Mouse (Mus musculus) lung, postnatal 0 days (tissue): ENCODE results near the gene Ube4a. TPM values are rescaled to one million over a fixed set of nuclear protein-coding genes. Genes with fewer than 3 reads are reported as not detected.

Experiments
- ATAC-seq: fragments of 200-750 bp; cut with Nextera tagmentation; 2 replicates; pipeline ENCODE4 v1.8.0; 2017; ENCODE audit warnings: moderate library complexity
- DNase-seq: peaks from one replicate; pipeline ENCODE4 v3.0.0-alpha.2; 2016; ENCODE audit warnings: low spot score
- H3K27ac ChIP-seq: fragments of 300-500 bp; sonication (generic); 2 replicates; pipeline ENCODE4 v1.5.1; 2014; ENCODE audit warnings: antibody characterized with exemption, mild to moderate bottlenecking, low read length, mixed read lengths
- H3K27me3 ChIP-seq: fragments of 300-500 bp; sonication (generic); replicated peaks from 2 replicates; pipeline ENCODE4 v1.6.1; 2014; ENCODE audit warnings: low read length, mixed read lengths; ENCODE audit not compliant: insufficient read depth
- H3K36me3 ChIP-seq: fragments of 300-500 bp; sonication (generic); 2 replicates; pipeline ENCODE4 v1.6.1; 2014; ENCODE audit warnings: low read length, mixed read lengths; ENCODE audit not compliant: insufficient read depth
- H3K4me1 ChIP-seq: fragments of 300-500 bp; sonication (generic); 2 replicates; pipeline ENCODE4 v1.6.1; 2014; ENCODE audit warnings: antibody characterized with exemption, low read depth, low read length, mixed read lengths; ENCODE audit not compliant: insufficient read depth
- H3K4me2 ChIP-seq: fragments of 300-500 bp; sonication (generic); replicated peaks from 2 replicates; pipeline ENCODE4 v1.6.1; 2014; ENCODE audit warnings: low read depth, mild to moderate bottlenecking, low read length, moderate library complexity, mixed read lengths
- H3K4me3 ChIP-seq: fragments of 300-500 bp; sonication (generic); 2 replicates; pipeline ENCODE4 v1.5.1; 2014; ENCODE audit warnings: low read depth, low read length
- H3K9ac ChIP-seq: fragments of 300-500 bp; sonication (generic); replicated peaks from 2 replicates; pipeline ENCODE4 v1.6.1; 2014; ENCODE audit warnings: low read depth, mild to moderate bottlenecking
- H3K9me3 ChIP-seq: fragments of 300-500 bp; sonication (generic); 2 replicates; pipeline ENCODE4 v1.6.1; 2016; ENCODE audit warnings: low read length, mixed read lengths
- CTCF ChIP-seq: IDR thresholded peaks from 2 replicates; pipeline ENCODE4 v1.5.1; 2016; ENCODE audit warnings: antibody characterized with exemption, mild to moderate bottlenecking
- EP300 ChIP-seq: IDR thresholded peaks from 2 replicates; pipeline ENCODE4 v1.6.1; 2016; ENCODE audit warnings: antibody characterized with exemption, mild to moderate bottlenecking, control low read depth
- WGBS: fragments of 180-500 bp; shearing (Covaris S2); extraction: QIAGEN DNeasy Blood & Tissue Kit; methylation state at CpG from one replicate; pipeline ENCODE4 v1.1.7; 2014; 5-methylcytosine and 5-hydroxymethylcytosine counted together
- polyA plus RNA-seq: library from polyadenylated mRNA; unstranded; fragments of >200 nt; fragmentation: Nextera tagmentation; extraction: Ambion mirVana; gene quantifications from 2 replicates; pipeline ENCODE4 v1.2.1, GENCODE M21; 2015

The Ube4a gene
- 12.9 and 13.2 TPM in 2 replicates for polyA plus RNA-seq

DNA sequence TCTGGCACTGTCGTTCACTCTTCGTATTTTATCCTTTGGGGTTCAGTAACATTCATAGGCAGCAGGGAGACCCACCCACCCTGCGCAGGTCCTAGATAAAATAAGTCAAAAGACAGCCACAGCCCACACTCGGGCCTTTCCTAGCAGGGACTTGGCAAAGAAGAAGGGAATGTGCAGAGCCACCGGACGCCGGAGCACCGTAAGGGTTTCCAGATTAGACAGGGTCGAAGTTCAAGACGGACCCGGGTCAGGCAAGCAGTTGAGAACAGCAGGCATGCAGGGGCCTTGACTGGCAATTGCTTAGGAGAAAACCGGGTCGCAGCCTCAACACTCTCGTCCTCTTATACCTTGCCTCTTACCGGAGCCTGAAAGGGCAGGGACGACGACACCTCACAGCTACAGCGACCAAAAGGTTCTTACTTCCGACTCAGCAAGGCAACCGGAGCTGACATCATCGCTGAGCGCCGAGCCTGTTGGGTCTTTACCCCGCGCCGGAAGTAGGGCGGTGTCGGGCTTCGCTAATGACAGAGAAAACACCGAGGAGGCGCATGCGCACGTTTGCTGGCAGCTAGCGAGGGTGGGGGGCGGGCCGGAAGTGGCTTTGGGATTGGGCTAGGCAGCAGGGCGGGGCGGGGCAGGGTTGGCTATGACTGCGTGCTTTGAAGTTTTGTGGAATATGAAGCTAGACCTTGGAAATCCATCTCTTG, at the start of gene Ube4a:
Gene Ube4a (minus strand): TSS at position 475 of the 707 bp plus-strand sequence.
- peak within 1 kb of the TSS; percentile 82 for H3K4me2 ChIP-seq

DNA sequence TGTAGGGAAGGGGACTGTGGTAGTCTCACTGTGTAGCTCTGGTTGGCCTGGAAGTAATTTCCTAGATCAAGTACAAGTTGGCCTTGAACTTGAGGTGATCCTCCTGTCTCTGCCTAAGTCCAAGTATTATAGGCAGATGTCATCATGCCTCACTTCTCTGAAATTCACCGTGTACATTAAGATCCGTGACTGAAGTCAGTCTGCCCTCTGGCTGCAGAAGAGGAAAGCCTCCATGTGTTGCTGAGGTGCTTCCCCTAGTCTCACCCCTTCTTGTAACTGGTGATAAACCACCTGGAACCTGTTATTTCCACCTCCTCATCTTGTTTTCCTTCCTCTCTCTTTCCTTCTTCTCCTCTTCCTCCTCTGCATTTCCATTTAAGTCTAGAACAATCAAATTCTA, 49.5 kb upstream of the Ube4a start:
- Histone ChIP-seq H3K4me2 (no peak overlapping the region), H3K36me3 (no peaks in the 10 kb centered on the region), H3K4me3 (no peak overlapping the region), H3K27me3 (no peaks in the 10 kb centered on the region), H3K9ac (no peak overlapping the region), H3K9me3 (no peaks in the 10 kb centered on the region), H3K4me1 (no peaks in the 10 kb centered on the region), H3K27ac (no peak overlapping the region)
- TF ChIP-seq EP300: no peak
- TF ChIP-seq CTCF: no peak
- DNase-seq (no peak), ATAC-seq (no peak)
- WGBS: 32% methylated on average over 2 of the region's 2 CpGs

More for the DNA sequence above, at the start of gene Ube4a:
- Histone ChIP-seq H3K4me3 (peak within 1 kb of the TSS; percentile 84), H3K4me1 (peaks cover 7% of the 10 kb centered on the region; the same call in 1 of the 2 replicates), H3K36me3 (no peaks in the 10 kb centered on the region; the same call in 1 of the 2 replicates), H3K9me3 (no peaks in the 10 kb centered on the region), H3K27me3 (no peaks in the 10 kb centered on the region), H3K9ac (peak within 1 kb of the TSS; percentile 90), H3K27ac (peak within 1 kb of the TSS; percentile 83)
- ATAC-seq: peak; percentile 98
- no peak for TF ChIP-seq CTCF
- no peak for TF ChIP-seq EP300
- under 1% methylated on average over 39 of the region's 39 CpGs for WGBS
- peak; percentile 98 for DNase-seq

DNA sequence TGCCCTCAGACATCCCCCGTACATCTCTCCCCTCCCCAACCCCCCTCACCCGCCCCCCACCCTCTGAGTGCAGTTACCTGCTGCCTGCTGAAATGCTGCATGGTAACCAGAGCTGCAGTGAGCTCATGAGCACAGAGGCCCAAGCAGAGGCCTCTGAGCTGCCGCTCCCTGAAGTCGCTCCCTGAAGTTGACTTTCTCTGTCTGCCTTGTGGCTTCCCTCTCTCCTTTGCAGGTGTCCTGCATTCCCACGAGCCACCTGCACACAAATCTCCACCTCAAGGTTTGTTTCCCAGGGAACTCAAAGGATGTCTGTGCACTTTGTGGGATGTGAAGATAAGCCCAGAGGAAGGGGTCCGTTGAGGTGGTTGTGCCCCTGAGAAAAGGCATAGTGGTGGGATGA, 45.9 kb upstream of the Ube4a start:
- Histone ChIP-seq H3K27ac (no peak overlapping the region), H3K9ac (no peak overlapping the region), H3K36me3 (no peaks in the 10 kb centered on the region), H3K4me3 (no peak overlapping the region), H3K9me3 (no peaks in the 10 kb centered on the region), H3K27me3 (no peaks in the 10 kb centered on the region), H3K4me1 (no peaks in the 10 kb centered on the region), H3K4me2 (no peak overlapping the region)
- no peak for TF ChIP-seq EP300
- no peak for TF ChIP-seq CTCF
- ATAC-seq: no peak
- WGBS: 34% methylated on average over 6 of the region's 6 CpGs
- no peak for DNase-seq

DNA sequence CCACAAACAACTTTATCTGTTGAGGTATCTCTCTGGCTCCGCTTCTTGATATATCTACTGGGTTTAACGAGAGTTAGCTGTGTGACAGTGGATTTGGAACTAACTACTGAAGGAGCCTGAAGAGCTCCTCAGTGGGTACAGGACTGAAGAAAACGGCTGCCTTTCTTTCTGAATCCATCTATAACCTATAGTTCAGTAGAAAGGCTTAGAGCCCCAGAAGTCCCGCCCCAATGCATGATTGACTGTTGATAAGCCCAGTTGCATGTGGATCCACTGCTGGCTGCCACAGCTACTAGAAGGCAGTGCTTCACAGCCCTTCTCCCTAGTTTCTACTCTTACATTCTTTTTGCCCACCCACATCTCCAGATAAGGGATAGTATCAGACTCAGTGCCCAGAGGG, 45.1 kb upstream of the Ube4a start:
- H3K9me3 ChIP-seq: no peaks in the 10 kb centered on the region
- no peak overlapping the region for H3K27ac ChIP-seq
- H3K4me1 ChIP-seq: no peaks in the 10 kb centered on the region
- H3K36me3 ChIP-seq: no peaks in the 10 kb centered on the region
- H3K9ac ChIP-seq: no peak overlapping the region
- no peaks in the 10 kb centered on the region for H3K27me3 ChIP-seq
- TF ChIP-seq EP300 (no peak), CTCF (no peak)
- H3K4me3 ChIP-seq: no peak overlapping the region
- no peak overlapping the region for H3K4me2 ChIP-seq
- 59% methylated on average over 4 of the region's 4 CpGs for WGBS
- no peak for ATAC-seq
- peak; percentile 11 for DNase-seq

DNA sequence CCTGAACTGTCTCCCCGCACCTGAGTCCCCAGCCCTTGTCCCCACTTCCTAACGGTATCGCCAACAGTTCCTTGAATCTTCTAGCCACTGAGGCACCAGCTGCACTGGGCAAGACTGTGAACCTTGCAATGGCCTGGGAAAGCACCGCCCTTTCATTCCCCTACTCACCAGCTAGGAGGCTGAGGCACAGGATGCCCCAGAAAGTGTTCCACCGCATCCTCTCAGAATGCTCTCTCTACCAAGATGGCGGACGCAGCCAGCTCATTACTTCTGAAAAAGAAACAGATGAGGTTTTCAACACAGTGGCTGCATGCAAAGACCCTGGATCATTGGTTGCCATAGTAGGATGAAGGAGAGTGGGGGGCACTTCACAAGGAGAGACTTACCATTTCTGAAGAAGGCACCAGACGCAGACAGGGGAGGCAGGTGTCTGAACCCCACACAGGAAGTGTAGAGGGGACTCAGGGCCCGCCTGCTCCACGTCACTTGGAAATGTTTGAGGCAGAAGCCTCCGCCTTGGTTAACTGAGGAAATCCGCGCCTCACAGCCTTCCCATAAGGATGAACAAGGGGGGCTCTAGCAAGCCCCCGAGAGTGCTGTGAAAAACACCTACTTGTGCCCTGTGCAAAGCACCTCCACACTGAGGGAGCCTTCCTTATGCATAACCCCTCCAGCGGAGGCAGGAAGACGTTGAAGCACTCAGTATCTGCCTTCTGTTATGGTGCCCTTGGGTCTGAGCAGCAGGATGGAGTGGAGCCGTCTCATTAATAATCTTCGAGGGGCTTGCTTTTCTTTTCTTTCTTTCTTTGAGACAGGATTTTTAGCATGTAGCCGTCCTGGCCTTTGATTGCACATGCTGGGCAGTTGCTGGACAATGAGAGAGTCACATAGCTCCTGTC, 44.0 kb upstream of the Ube4a start, which contains the start of gene Cd3e:
Gene Cd3e (minus strand): TSS at position 448 of the 899 bp plus-strand sequence.
- DNase-seq: no peak
- no peak within 1 kb of the TSS for H3K27ac ChIP-seq
- no peak within 1 kb of the TSS for H3K4me3 ChIP-seq
- no peaks in the 10 kb centered on the region for H3K27me3 ChIP-seq
- no peak for ATAC-seq
- WGBS: 82% methylated on average over 19 of the region's 19 CpGs
- H3K9me3 ChIP-seq: no peaks in the 10 kb centered on the region
- no peaks in the 10 kb centered on the region for H3K36me3 ChIP-seq
- no peak within 1 kb of the TSS for H3K9ac ChIP-seq
- TF ChIP-seq EP300: no peak
- TF ChIP-seq CTCF: no peak
- no peaks in the 10 kb centered on the region for H3K4me1 ChIP-seq
- no peak within 1 kb of the TSS for H3K4me2 ChIP-seq

DNA sequence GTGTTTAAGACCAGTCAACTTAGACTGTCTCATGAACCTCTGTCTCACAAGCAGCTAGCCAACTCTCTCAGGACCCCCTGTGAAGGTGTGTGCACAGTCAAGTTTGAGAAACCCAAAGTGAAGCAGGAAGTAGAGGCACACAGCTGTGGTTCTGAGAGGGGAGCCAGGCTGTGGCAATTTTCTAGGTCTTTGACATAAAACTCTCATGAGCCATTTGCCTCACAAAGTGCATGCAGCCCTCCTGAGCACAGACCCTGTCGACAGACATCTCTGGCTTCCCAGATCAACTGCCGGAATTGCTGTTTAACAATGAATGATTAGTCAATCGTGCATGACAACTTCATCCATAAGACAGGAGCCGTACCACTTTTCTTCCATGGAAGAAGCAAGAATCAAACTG, 42.9 kb upstream of the Ube4a start:
- DNase-seq (no peak), ATAC-seq (no peak)
- Histone ChIP-seq H3K9me3 (no peaks in the 10 kb centered on the region), H3K27me3 (no peaks in the 10 kb centered on the region), H3K4me1 (no peaks in the 10 kb centered on the region), H3K4me2 (no peak overlapping the region), H3K9ac (no peak overlapping the region), H3K4me3 (no peak overlapping the region), H3K36me3 (no peaks in the 10 kb centered on the region), H3K27ac (no peak overlapping the region)
- no peak for TF ChIP-seq EP300
- no peak for TF ChIP-seq CTCF
- WGBS: 82% methylated on average over 4 of the region's 4 CpGs
